Mouse (Mus musculus): Measurements from ENCODE around the gene Eml4.
A peak's percentile ranks its signal among the peaks of the same experiment; 100 is the strongest.

Eml4 gene

DNA sequence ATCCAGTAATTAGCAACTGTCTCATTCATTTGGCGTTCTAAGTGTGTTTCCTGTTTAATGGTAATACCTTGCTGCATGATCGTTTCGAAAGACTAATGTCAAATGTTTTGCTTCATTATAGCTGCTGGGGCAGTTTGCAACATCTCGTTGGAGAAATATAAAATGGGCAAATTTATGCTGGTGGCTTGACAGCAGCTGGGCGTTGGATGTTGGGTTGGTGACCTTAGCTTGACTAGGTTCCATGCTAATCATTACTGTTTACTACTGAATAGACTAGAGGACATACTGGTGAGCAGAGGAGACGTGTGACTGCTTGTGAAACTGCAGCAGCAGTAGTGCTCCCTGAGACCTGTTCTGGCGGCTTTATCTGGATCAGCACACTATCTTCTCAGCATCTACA lies 6.5 kb upstream of the Eml4 start:
- DNase-seq = no peak

GRCm38 (mm10) chr17:83348056-83348822 lies 2.5 kb upstream of the Eml4 start:
- DNase-seq = peak; percentile 84

GRCm38 (mm10) chr17:83351119-83351531 lies 394 bp downstream of the Eml4 start:
- no peak for DNase-seq

GRCm38 (mm10) chr17:83351601-83352413 lies 1.1 kb downstream of the Eml4 start:
- DNase-seq = peak; percentile 91

DNA sequence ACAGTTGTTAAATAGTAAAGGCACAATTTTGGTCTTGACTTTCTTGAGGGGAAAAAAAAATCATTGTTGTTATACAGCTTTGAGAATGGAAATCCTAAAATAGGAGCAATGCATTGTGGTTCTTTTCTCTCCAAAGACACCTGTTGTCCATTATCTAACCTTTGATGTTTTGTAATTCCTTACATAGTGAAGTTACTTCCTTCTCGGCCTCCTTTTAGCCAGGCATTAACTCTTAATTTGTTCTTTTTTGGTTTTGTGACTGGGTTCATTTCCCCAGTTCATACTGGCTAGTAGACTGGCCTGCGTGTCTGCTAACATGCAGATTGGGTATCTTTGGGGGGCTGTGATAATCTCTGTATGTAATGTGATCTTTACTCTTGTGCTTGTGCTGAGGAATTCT lies 1.7 kb downstream of the Eml4 start:
- DNase-seq = peak; percentile 23

- DNase-seq = peak; percentile 28
Measured at GRCm38 (mm10) chr17:83353011-83353410, 2.3 kb downstream of the Eml4 start.

DNA sequence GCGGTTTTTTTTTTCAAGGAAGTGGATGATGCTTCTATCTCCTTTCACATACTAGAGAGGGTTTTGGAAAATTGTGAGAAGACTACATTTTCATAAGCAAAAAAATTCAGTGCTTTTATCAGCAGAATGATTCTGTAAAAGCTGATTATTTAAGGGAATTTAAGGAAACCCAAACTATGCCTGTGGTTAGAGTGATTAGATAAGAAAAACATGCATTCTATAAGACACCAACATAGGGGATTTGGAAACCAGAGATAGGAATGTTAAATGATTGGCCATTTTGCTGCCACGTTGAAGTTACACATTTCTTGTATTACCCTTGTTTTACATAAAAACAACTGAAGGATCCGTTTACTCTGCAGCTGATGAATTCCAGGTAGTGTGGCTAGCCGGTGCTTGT lies 2.7 kb downstream of the Eml4 start:
- DNase-seq = no peak

GRCm38 (mm10) chr17:83355481-83355880 lies 4.8 kb downstream of the Eml4 start:
- no peak for DNase-seq

DNA sequence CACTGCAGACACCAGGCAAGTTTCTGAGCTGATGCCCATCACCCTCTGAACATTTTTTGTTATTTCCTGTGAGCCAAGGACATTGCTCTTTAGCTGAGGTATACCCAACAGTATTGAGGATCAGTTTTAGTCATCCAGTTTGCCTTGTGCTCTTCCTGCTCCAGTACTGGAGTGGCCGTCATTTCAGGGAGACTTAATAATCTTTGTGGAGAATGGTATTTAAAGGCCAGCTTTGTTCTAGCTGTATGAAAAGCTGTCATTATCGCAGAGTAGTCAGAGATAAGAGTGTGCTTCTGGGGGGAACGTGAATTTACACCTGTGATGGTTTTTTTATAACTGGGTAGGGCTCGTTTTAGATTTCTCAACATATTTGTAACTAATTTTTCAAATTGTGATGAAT lies 9.2 kb downstream of the Eml4 start:
- DNase-seq = no peak

DNA sequence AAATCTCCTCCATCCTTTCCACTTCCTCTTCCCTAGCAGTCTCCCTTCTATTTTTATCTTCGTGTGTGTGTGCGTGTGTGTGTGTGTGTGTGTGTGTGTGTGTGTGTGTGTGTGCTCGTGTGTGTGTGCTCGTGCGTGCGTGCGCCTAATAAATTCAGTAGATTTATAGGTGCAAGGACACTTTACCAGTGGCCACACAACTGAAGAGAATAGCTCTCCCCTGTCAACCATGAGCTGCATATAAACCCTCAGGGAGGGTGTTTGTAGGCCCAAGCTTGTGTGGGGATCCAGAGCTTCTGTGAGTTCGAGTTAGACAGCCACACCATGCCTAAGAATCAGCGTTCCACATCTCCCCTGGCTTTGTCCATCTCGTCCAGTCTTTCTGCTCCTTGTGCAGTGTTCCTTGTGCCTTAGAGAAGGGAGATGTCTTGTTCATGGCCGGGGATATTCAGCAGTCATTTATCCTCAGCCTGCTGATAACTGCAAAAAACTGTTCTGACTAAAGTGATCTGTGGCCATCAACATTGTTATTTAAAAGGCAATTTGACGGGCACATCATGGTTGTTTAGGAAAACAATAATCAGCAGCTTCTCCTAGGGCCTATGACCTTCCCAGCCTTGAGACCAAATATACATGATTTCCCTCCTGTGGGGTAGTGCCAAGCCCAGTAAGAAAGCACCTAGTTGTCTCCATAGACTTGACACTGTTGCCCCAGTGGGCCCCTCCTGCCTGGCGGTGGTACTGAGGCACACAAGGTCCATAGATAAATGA lies 10.2 kb downstream of the Eml4 start:
- DNase-seq = peak; percentile 76

- DNase-seq = peak; percentile 93
Measured at GRCm38 (mm10) chr17:83363081-83363480, 12.3 kb downstream of the Eml4 start.

- peak; percentile 57 for DNase-seq
Measured at GRCm38 (mm10) chr17:83364296-83364695, 13.6 kb downstream of the Eml4 start.

DNA sequence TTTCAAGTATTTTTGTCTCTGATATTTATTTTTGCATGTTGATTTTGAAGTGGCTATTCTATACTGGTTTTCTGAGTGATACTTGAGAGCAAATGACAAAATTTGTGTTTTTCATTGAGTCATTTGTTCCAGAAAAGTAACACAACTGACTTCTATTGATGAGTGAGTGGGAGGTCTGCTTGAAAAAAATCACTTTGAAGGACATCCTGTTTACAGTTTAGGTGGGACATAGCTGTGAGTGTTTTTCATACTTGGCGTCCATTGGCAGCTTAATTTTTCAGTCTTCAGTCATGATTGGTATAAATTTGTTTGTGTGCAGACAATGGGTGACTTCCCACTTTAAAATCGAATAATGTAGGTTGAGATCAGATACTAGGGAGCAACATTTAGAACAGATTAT lies 14.4 kb downstream of the Eml4 start:
- no peak for DNase-seq

GRCm38 (mm10) chr17:83365614-83366355 lies 15.1 kb downstream of the Eml4 start:
- DNase-seq = no peak

DNA sequence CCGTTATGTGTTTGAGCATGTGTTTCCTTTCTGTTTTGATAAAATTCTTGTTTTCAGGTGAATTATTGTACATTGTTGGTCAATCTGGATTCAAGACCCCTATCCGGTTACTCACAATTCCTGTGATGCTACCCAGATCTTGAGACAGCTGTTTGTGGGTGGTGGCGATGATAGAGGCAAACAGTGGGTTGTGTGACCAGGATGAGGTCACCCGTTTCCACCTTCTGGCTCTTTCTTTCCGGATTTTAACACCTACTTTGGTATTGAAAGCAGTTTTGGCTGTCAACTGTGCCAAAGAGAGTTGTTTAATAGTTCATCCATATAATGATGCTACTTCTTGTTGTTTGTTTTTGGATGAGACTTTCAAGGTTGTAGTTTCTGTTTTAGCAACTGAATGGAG lies 16.7 kb downstream of the Eml4 start:
- no peak for DNase-seq

DNA sequence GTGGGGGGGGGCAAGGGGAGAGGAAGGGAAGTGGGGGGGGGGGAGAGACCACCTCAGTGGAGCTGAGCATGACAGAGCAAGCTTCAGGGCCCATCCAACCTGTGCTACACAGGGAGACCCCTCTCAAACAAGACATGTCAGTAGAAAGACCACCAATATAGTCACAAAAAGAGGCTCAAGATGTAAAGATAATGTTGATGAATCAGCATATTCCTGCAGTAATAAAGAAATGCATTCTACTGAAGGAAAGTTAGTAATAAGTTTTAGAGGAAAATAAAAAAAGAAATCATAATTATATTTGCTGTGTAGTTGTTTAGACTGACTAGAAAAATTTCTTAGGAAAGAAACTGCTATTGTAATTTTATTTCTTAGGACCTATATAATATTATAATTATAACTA lies 23.4 kb downstream of the Eml4 start:
- DNase-seq = no peak

GRCm38 (mm10) chr17:83375848-83376247 lies 25.1 kb downstream of the Eml4 start:
- no peak for DNase-seq

- no peak for DNase-seq
Measured at GRCm38 (mm10) chr17:83376801-83377200, 26.1 kb downstream of the Eml4 start.

GRCm38 (mm10) chr17:83377755-83378443 lies 27.2 kb downstream of the Eml4 start:
- DNase-seq = no peak

- no peak for DNase-seq
Measured at GRCm38 (mm10) chr17:83378444-83378762, 27.7 kb downstream of the Eml4 start.

DNA sequence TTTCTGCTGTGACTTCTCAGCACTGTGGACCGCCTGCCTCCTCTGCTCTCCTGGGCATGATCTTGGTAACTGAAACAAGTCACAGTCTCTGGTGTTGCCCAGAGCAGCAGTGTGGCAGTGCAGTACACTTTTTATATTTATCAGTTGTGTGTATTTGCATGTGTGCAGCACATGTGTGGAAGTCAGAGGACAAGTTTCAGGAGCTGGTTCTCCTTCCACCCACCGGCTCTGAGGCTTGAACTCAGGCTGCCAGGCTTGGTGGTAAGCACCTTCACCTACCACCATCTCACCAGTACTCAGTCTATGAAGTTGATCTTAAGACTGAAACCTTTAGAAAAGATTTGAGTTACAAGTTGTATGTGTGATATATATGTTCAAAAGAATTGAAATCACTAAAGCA lies 28.6 kb downstream of the Eml4 start:
- DNase-seq = no peak

- DNase-seq = no peak
Measured at GRCm38 (mm10) chr17:83379791-83380190, 29.1 kb downstream of the Eml4 start.

All from heart, adult 11 months (tissue).